Mouse (Mus musculus) left cerebral cortex, postnatal 25 days (tissue): Measurements from ENCODE around the gene 4930519P11Rik. TPM values are rescaled to one million over a fixed set of nuclear protein-coding genes. Genes with fewer than 3 reads are reported as not detected.
A peak's percentile ranks its signal among the peaks of the same experiment; 100 is the strongest.

ENCODE experiments used
- DNase-seq, 2 experiments: peaks; one replicate each; pipeline ENCODE4 v3.0.0; 2022; ENCODE audit warnings: low spot score in 2 of 2, mixed read lengths in 1 of 2
- intact Hi-C: fragments of 180-260 bp; cut with DNase I; formaldehyde crosslinking; loops from one replicate; pipeline ENCODE4 v1.15.1; 2025
- total RNA-seq, 2 experiments: library from RNA; stranded (reverse); gene quantifications; 2 replicates each; pipeline ENCODE4 v1.2.3; 2021

Gene 4930519P11Rik
- total RNA-seq, result not detected

- intact Hi-C loops, result loop anchor here (2.0 kb wide), 2 partner anchors 59 to 197 kb away; no protein-coding TSS in a partner anchor
- DNase-seq, result peak; percentile 88 to 89
These were observed at the start of gene 4930519P11Rik, which contains the start of gene Zfp341 for GRCm38 (mm10) chr2:154613118-154614115. TSS of gene 4930519P11Rik (minus strand) at chr2:154613437. TSS of gene Zfp341 (plus strand) at chr2:154613297.

- DNase-seq, result no peak
- intact Hi-C loops, result loop anchor here (5.0 kb wide), 1 partner anchor 133 kb away; the partner anchor contains the start of genes Raly and a
These were observed 46.4 kb upstream of the 4930519P11Rik start for GRCm38 (mm10) chr2:154659531-154660074.

- intact Hi-C loops, result loop anchor here (5.0 kb wide), 1 partner anchor 133 kb away; the partner anchor contains the start of genes Raly and a
- DNase-seq, result no peak
These were observed 45.8 kb upstream of the 4930519P11Rik start for GRCm38 (mm10) chr2:154659070-154659469.

GRCm38 (mm10) chr2:154657486-154658237, 44.4 kb upstream of the 4930519P11Rik start:
- intact Hi-C loops, result loop anchor here (5.0 kb wide), 1 partner anchor 135 kb away; the partner anchor contains the start of genes Raly and a
- DNase-seq, result peak in 1 of 2 experiments; percentile 9

GRCm38 (mm10) chr2:154656710-154657485, 43.7 kb upstream of the 4930519P11Rik start:
- peak; percentile 98 to 99 for DNase-seq
- intact Hi-C loops, result loop anchor here (5.0 kb wide), 1 partner anchor 135 kb away; the partner anchor contains the start of genes Raly and a

- DNase-seq, result no peak
- intact Hi-C loops, result loop anchor here (5.0 kb wide), 1 partner anchor 136 kb away; the partner anchor contains the start of genes Raly and a
These were observed 42.7 kb upstream of the 4930519P11Rik start for GRCm38 (mm10) chr2:154655878-154656414.

GRCm38 (mm10) chr2:154654976-154655375, 41.7 kb upstream of the 4930519P11Rik start:
- no peak for DNase-seq
- intact Hi-C loops, result loop anchor here (5.0 kb wide), 1 partner anchor 137 kb away; the partner anchor contains the start of genes Raly and a

- DNase-seq, result no peak
- intact Hi-C loops, result no loop called here
These were observed 38.1 kb upstream of the 4930519P11Rik start, which contains the start of gene Chmp4b for GRCm38 (mm10) chr2:154651363-154651762. TSS of gene Chmp4b (plus strand) at chr2:154651705.

- intact Hi-C loops, result no loop called here
- no peak for DNase-seq
These were observed 37.2 kb upstream of the 4930519P11Rik start for GRCm38 (mm10) chr2:154650404-154650803.

GRCm38 (mm10) chr2:154648086-154648485, 34.8 kb upstream of the 4930519P11Rik start:
- intact Hi-C loops, result loop anchor here (2.0 kb wide), 1 partner anchor 295 kb away; no protein-coding TSS in a partner anchor
- DNase-seq, result peak in 1 of 2 experiments; percentile 19

- intact Hi-C loops, result no loop called here
- DNase-seq, result peak in 1 of 2 experiments; percentile 31
These were observed 33.4 kb upstream of the 4930519P11Rik start for GRCm38 (mm10) chr2:154646634-154647033.

- intact Hi-C loops, result no loop called here
- DNase-seq, result no peak
These were observed 29.6 kb upstream of the 4930519P11Rik start for GRCm38 (mm10) chr2:154642712-154643385.

- DNase-seq, result no peak
- intact Hi-C loops, result no loop called here
These were observed 28.8 kb upstream of the 4930519P11Rik start for GRCm38 (mm10) chr2:154642005-154642459.

- intact Hi-C loops, result no loop called here
- no peak for DNase-seq
These were observed 27.9 kb upstream of the 4930519P11Rik start for GRCm38 (mm10) chr2:154641176-154641575.

- intact Hi-C loops, result no loop called here
- no peak for DNase-seq
These were observed 25.9 kb upstream of the 4930519P11Rik start for GRCm38 (mm10) chr2:154639115-154639514.

GRCm38 (mm10) chr2:154638521-154638920, 25.3 kb upstream of the 4930519P11Rik start:
- intact Hi-C loops, result no loop called here
- no peak for DNase-seq

GRCm38 (mm10) chr2:154635826-154636225, 22.6 kb upstream of the 4930519P11Rik start:
- intact Hi-C loops, result no loop called here
- no peak for DNase-seq
